In the genomic region with DNA sequence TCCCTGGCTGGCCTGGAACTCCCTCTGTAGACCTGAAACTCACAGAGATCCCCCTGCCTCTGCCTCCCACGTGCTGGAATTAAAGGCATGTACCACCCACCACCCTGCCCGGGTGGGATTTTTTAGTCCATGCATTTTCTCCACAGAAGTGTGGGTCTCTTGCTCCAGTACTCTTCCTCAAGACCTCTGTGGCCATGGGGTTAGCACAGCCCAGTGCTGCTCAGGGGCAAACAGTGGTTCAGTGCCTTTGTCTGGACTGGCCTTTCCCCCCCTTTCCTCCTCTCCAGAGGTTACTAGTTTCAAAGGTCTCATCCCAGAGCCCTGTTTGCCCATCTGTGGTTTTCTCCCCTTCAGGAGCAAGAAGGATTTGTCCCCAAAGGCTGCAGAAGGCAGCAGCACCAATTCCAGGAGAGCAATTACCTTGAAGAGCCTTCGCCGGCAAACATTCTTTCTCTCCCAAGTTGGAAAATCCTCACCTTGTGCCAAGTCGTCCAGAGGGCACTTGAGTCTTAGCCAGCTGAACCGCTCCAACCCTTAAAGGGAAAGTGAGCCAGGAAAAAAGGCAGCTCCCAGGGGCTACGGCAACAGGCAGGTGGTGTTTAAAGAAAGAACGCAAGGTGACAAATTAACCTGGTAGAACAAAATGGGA, we compare ENCODE assay signal across 11 mouse cellular contexts. TPM values are rescaled to one million over a fixed set of nuclear protein-coding genes. Genes with fewer than 3 reads are reported as not detected.
DNase-seq lines count a peak whose midpoint lies in the region; ATAC-seq and TF ChIP-seq lines count a peak whose summit lies in the region.
"Had no signal": no experiment of that assay in that cellular context is flagged by ENCODE, and none has a peak within 500 bp of the region (broad histone marks: within the 10 kb centered on the region; RNA-seq: fewer than 3 reads in every experiment).

No protein-coding gene starts in this region.

- H3K4me2 ChIP-seq in heart, embryonic 15.5 days: peak overlapping the region; percentile 35
- H3K4me2 ChIP-seq in lung, embryonic 14.5 days: no peak overlapping the region
- H3K4me2 ChIP-seq: embryonic facial prominence, embryonic 15.5 days; liver, embryonic 11.5 days had no signal

- WGBS in heart, embryonic 10.5 days: 84% methylated on average over 8 of the region's 8 CpGs
- 57% methylated on average over 8 of the region's 8 CpGs for WGBS in heart, embryonic 15.5 days
- WGBS in lung, embryonic 14.5 days: 66% methylated on average over 8 of the region's 8 CpGs

- H3K4me3 ChIP-seq in heart, embryonic 10.5 days: no peak overlapping the region
- H3K4me3 ChIP-seq in heart, embryonic 15.5 days: no peak overlapping the region
- H3K4me3 ChIP-seq in lung, embryonic 14.5 days (ENCODE audit: low read depth, low read length): no peak overlapping the region
- H3K4me3 ChIP-seq: embryonic facial prominence, embryonic 15.5 days had no signal

- no peaks in the 10 kb centered on the region for H3K9me3 ChIP-seq in heart, embryonic 10.5 days
- no peaks in the 10 kb centered on the region for H3K9me3 ChIP-seq in heart, embryonic 15.5 days (replicated peaks)
- no peaks in the 10 kb centered on the region for H3K9me3 ChIP-seq in lung, embryonic 14.5 days (ENCODE audit: low read depth, low read length)
- H3K9me3 ChIP-seq: embryonic facial prominence, embryonic 15.5 days had no signal

- no peaks in the 10 kb centered on the region for H3K36me3 ChIP-seq in heart, embryonic 10.5 days
- H3K36me3 ChIP-seq in heart, embryonic 15.5 days: no peaks in the 10 kb centered on the region
- no peaks in the 10 kb centered on the region for H3K36me3 ChIP-seq in lung, embryonic 14.5 days (ENCODE audit: insufficient read depth)
- H3K36me3 ChIP-seq: embryonic facial prominence, embryonic 15.5 days had no signal

- no peaks in the 10 kb centered on the region for H3K27me3 ChIP-seq in heart, embryonic 10.5 days (ENCODE audit: insufficient read depth, poor library complexity, severe bottlenecking)
- H3K27me3 ChIP-seq in heart, embryonic 15.5 days: no peaks in the 10 kb centered on the region
- H3K27me3 ChIP-seq in lung, embryonic 14.5 days (ENCODE audit: insufficient read depth, low read length): no peaks in the 10 kb centered on the region
- H3K27me3 ChIP-seq: embryonic facial prominence, embryonic 15.5 days had no signal

- no peak overlapping the region for H3K27ac ChIP-seq in heart, embryonic 10.5 days
- peak overlapping the region; percentile 90 for H3K27ac ChIP-seq in heart, embryonic 15.5 days
- H3K27ac ChIP-seq in lung, embryonic 14.5 days (ENCODE audit: low read depth): peak overlapping the region; percentile 59
- H3K27ac ChIP-seq: embryonic facial prominence, embryonic 15.5 days had no signal

- no peak for TF ChIP-seq CTCF in lung, embryonic 14.5 days (IDR thresholded peaks at IDR 0.05; ENCODE audit: low read depth)

- peaks cover 6% of the 10 kb centered on the region; the same call in 1 of the 2 replicates for H3K4me1 ChIP-seq in heart, embryonic 10.5 days
- H3K4me1 ChIP-seq in heart, embryonic 15.5 days (replicated peaks): peaks cover 21% of the 10 kb centered on the region
- H3K4me1 ChIP-seq in lung, embryonic 14.5 days (ENCODE audit: insufficient read depth): no peaks in the 10 kb centered on the region
- H3K4me1 ChIP-seq: embryonic facial prominence, embryonic 15.5 days had no signal

- intact Hi-C loops in left cerebral cortex, postnatal 10 days (cut with DNase I): no loop called here

- peak; percentile 79 to 80 for DNase-seq in heart, adult 18-20 months
- no peak for DNase-seq in heart, embryonic 10.5 days (ENCODE audit: low spot score)
- peak; percentile 58 to 59 for DNase-seq in adrenal gland, adult 18-20 months (ENCODE audit: low spot score in 2 of 2)
- DNase-seq in lung, embryonic 14.5 days: peak; percentile 71
- no peak for DNase-seq in left cerebral cortex, postnatal 10 days (ENCODE audit: extremely low spot score in 1 of 2, low spot score in 2 of 2)
- DNase-seq in retina, embryonic 14.5 days (ENCODE audit: low spot score): no peak

- ATAC-seq in heart, embryonic 15.5 days (replicated peaks; ENCODE audit: insufficient number of reproducible peaks, insufficient read depth, low FRiP score, low read depth): no peak; the same call in 1 of the 2 replicates
- no peak for ATAC-seq in lung, embryonic 14.5 days (ENCODE audit: insufficient read depth)
- no peak for ATAC-seq in erythroid progenitor cell, adult 5-6 weeks (replicated peaks; ENCODE audit: low FRiP score, poor library complexity, severe bottlenecking)

- H3K9ac ChIP-seq in heart, embryonic 15.5 days: no peak overlapping the region
- H3K9ac ChIP-seq in lung, embryonic 14.5 days: no peak overlapping the region
- H3K9ac ChIP-seq: embryonic facial prominence, embryonic 15.5 days had no signal

RNA-seq across cellular contexts. Expression of gene Akap1, which starts 45.1 kb away (rescaled TPM):
- 100 to 1,000 TPM; 147 to 157 TPM for total RNA-seq in heart, adult 18-20 months (2021)
- 26.6 and 39.9 TPM in 2 replicates for polyA plus RNA-seq in heart, embryonic 10.5 days (2016; fragmentation: Nextera tagmentation; extraction: Ambion mirVana)
- total RNA-seq in adrenal gland, adult 18-20 months (2021): 100 to 1,000 TPM; 107 to 121 TPM
- polyA plus RNA-seq in heart, embryonic 15.5 days (2015; fragmentation: Nextera tagmentation; extraction: Ambion mirVana): 44.2 and 45.8 TPM in 2 replicates
- 18.8 and 20.6 TPM in 2 replicates for polyA plus RNA-seq in lung, embryonic 14.5 days (2014; fragmentation: Nextera tagmentation; extraction: Ambion mirVana)
- total RNA-seq in left cerebral cortex, postnatal 10 days (2021): 10 to 100 TPM; 43.6 to 47.6 TPM
- 0.42 TPM in 1 of 2 replicates, not detected in the other for total RNA-seq in erythroid progenitor cell, adult 5-6 weeks (2015; ENCODE audit: low replicate concordance)
- total RNA-seq in erythroid progenitor cell, adult 5-6 weeks (2017; ENCODE audit: low replicate concordance): 3.3 and 7.1 TPM in 2 replicates

RNA-seq across cellular contexts. Expression of gene Scpep1, which starts 45.8 kb away (rescaled TPM):
- total RNA-seq in heart, adult 18-20 months (2021): 10 to 100 TPM; 13.1 to 17.2 TPM
- 56.2 and 61.9 TPM in 2 replicates for polyA plus RNA-seq in heart, embryonic 10.5 days (2016; fragmentation: Nextera tagmentation; extraction: Ambion mirVana)
- 100 to 1,000 TPM; 108 to 245 TPM for total RNA-seq in adrenal gland, adult 18-20 months (2021)
- polyA plus RNA-seq in heart, embryonic 15.5 days (2015; fragmentation: Nextera tagmentation; extraction: Ambion mirVana): 44.2 and 51.1 TPM in 2 replicates
- polyA plus RNA-seq in lung, embryonic 14.5 days (2014; fragmentation: Nextera tagmentation; extraction: Ambion mirVana): 83.4 and 83.6 TPM in 2 replicates
- 10 to 100 TPM; 18.2 to 20.7 TPM for total RNA-seq in left cerebral cortex, postnatal 10 days (2021)
- total RNA-seq in erythroid progenitor cell, adult 5-6 weeks (2015; ENCODE audit: low replicate concordance): 41.9 and 45.8 TPM in 2 replicates
- total RNA-seq in erythroid progenitor cell, adult 5-6 weeks (2017; ENCODE audit: low replicate concordance): 16.8 and 26.1 TPM in 2 replicates

RNA-seq across cellular contexts. Expression of gene Elobl, which starts 57.2 kb away (rescaled TPM):
- not detected for total RNA-seq in heart, adult 18-20 months (2021)
- not detected in 2 replicates for polyA plus RNA-seq in heart, embryonic 10.5 days (2016; fragmentation: Nextera tagmentation; extraction: Ambion mirVana)
- not detected for total RNA-seq in adrenal gland, adult 18-20 months (2021)
- not detected in 2 replicates for polyA plus RNA-seq in heart, embryonic 15.5 days (2015; fragmentation: Nextera tagmentation; extraction: Ambion mirVana)
- polyA plus RNA-seq in lung, embryonic 14.5 days (2014; fragmentation: Nextera tagmentation; extraction: Ambion mirVana): not detected in 2 replicates
- not detected for total RNA-seq in left cerebral cortex, postnatal 10 days (2021)
- not detected in 2 replicates for total RNA-seq in erythroid progenitor cell, adult 5-6 weeks (2015; ENCODE audit: low replicate concordance)
- not detected in 2 replicates for total RNA-seq in erythroid progenitor cell, adult 5-6 weeks (2017; ENCODE audit: low replicate concordance)
- polyA plus RNA-seq: embryonic facial prominence, embryonic 15.5 days; liver, embryonic 11.5 days; neural tube, embryonic 14.5 days had no signal

Comparison
In these comparisons a context has a peak if more than half of its experiments do, and no peak if none do; other contexts are left out.
1. DNase-seq: peak in heart, adult 18-20 months (2 of 2), adrenal gland, adult 18-20 months (2 of 2) and lung, embryonic 14.5 days (single experiment); none in heart, embryonic 10.5 days (single experiment), left cerebral cortex, postnatal 10 days (0 of 2) and retina, embryonic 14.5 days (single experiment).
2. RNA of gene Akap1, which starts 45.1 kb away (total RNA-seq): 147 to 157 TPM in heart, adult 18-20 months, 107 to 121 TPM in adrenal gland, adult 18-20 months and 43.6 to 47.6 TPM in left cerebral cortex, postnatal 10 days; 0.42 to 7.1 TPM in erythroid progenitor cell, adult 5-6 weeks; every median in the first group is over 4 times any median in the second.